ENCODE assay signal across 8 mouse cellular contexts in the genomic region with DNA sequence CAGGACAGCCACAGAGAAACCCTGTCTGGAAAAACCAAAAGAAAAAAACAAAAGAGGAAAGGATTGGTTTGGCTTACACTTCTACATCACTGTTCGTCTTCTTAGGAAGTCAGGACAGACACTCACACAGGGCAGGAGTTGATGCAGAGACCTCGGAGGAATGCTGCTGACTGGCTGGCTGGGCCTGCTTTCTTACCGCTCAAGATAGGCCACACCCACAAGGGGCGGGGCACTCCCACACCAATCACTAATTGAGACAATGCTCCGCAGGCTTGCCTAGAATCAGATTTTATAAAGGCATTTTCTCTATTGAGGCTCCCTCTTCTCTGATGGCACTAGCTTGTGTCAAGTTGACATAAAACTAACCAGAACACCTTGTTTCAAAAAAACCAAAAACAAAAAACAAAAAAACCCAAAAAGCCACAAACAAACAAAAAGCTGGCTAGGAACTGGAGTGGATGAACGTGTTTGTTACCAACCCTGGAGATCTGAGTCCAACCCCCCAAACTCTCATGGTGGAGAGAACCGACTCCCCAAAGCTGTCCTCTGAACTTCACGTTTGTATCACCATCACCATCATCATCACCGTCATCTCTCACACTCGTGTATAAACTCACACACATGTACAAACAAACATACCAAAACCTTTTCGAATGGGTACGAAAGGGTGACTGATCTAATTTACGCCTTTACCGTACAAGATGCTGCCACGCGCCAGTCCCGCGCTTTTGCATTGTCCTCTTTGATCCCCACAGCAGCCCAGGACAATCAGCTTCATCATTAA. TPM values are rescaled to one million over a fixed set of nuclear protein-coding genes. Genes with fewer than 3 reads are reported as not detected.
DNase-seq lines count a peak whose midpoint lies in the region; ATAC-seq and TF ChIP-seq lines count a peak whose summit lies in the region.

No protein-coding gene starts in this region.

- no peak for DNase-seq in forebrain, postnatal 0 days
- peak; percentile 91 for DNase-seq in CD4-positive helper T cell, adult 2 months (ENCODE audit: low read depth, low spot score)
- DNase-seq in gastrocnemius, adult 8-10 months (ENCODE audit: low spot score in 2 of 2): peak; percentile 61 to 75
- peak; percentile 48 to 67 for DNase-seq in lung, adult 18-20 months
- DNase-seq in splenic B cell, adult 2 months (ENCODE audit: low read depth, low spot score): peak; percentile 86
- no peak for DNase-seq in cerebellum, postnatal 36 days
- no peak for DNase-seq in MN1 (ENCODE audit: low spot score)

- no peak overlapping the region for H3K4me3 ChIP-seq in forebrain, embryonic 12.5 days (replicated peaks)
- no peak overlapping the region for H3K4me3 ChIP-seq in forebrain, postnatal 0 days (ENCODE audit: low read depth, low read length)

- no peak overlapping the region for H3K9ac ChIP-seq in forebrain, embryonic 12.5 days
- no peak overlapping the region for H3K9ac ChIP-seq in forebrain, postnatal 0 days

- 0 out of 2 replicates have a peak, but pooled peaks have one; percentile 55 for ATAC-seq in forebrain, embryonic 12.5 days (ENCODE audit: low FRiP score)
- ATAC-seq in forebrain, postnatal 0 days: no peak

- H3K4me1 ChIP-seq in forebrain, embryonic 12.5 days: peaks cover 9% of the 10 kb centered on the region
- H3K4me1 ChIP-seq in forebrain, postnatal 0 days (ENCODE audit: insufficient read depth): no peaks in the 10 kb centered on the region

- H3K36me3 ChIP-seq in forebrain, embryonic 12.5 days (replicated peaks): no peaks in the 10 kb centered on the region
- H3K36me3 ChIP-seq in forebrain, postnatal 0 days (ENCODE audit: insufficient read depth): no peaks in the 10 kb centered on the region
- H3K36me3 ChIP-seq in splenic B cell, adult 2 months (ENCODE audit: control insufficient read depth, insufficient read depth, low read length, poor library complexity, severe bottlenecking): peaks cover 2% of the 10 kb centered on the region; the same call in 1 of the 2 replicates

- H3K27ac ChIP-seq in forebrain, embryonic 12.5 days: no peak overlapping the region
- H3K27ac ChIP-seq in forebrain, postnatal 0 days (ENCODE audit: low read depth, low read length): no peak overlapping the region

- no peak overlapping the region for H3K4me2 ChIP-seq in forebrain, embryonic 12.5 days
- no peak overlapping the region for H3K4me2 ChIP-seq in forebrain, postnatal 0 days (ENCODE audit: low read depth)

- no peak for TF ChIP-seq CTCF in forebrain, postnatal 0 days (IDR thresholded peaks at IDR 0.05; ENCODE audit: low read depth)

- H3K9me3 ChIP-seq in forebrain, embryonic 12.5 days: no peaks in the 10 kb centered on the region
- H3K9me3 ChIP-seq in forebrain, postnatal 0 days (ENCODE audit: low read length): no peaks in the 10 kb centered on the region

- H3K27me3 ChIP-seq in forebrain, embryonic 12.5 days: peaks cover 33% of the 10 kb centered on the region
- no peaks in the 10 kb centered on the region for H3K27me3 ChIP-seq in forebrain, postnatal 0 days (ENCODE audit: insufficient read depth, low read length)
- no peaks in the 10 kb centered on the region for H3K27me3 ChIP-seq in splenic B cell, adult 2 months (ENCODE audit: control insufficient read depth, insufficient read depth, low read length, poor library complexity, severe bottlenecking)

- WGBS in forebrain, embryonic 12.5 days: 62% methylated on average over 18 of the region's 18 CpGs
- 61% methylated on average over 18 of the region's 18 CpGs for WGBS in forebrain, postnatal 0 days

RNA-seq across cellular contexts. Expression of a gene that starts 0.8 kb away (rescaled TPM):
- 9.4 and 10.4 TPM in 2 replicates for polyA plus RNA-seq in forebrain, embryonic 12.5 days (2016; fragmentation: Nextera tagmentation; extraction: Ambion mirVana)
- 17.0 and 21.8 TPM in 2 replicates for total RNA-seq in forebrain, postnatal 0 days (2014; rRNA removed)
- 11.3 and 11.7 TPM in 2 replicates for polyA plus RNA-seq in forebrain, postnatal 0 days (2015; fragmentation: Nextera tagmentation; extraction: Ambion mirVana)
- 10 to 100 TPM in 1 of 4 experiments, 1 to 10 TPM in 3; 7.9 to 10.6 (median 8.6) TPM for total RNA-seq in gastrocnemius, adult 8-10 months (2022)

RNA-seq across cellular contexts. Expression of a gene that starts 36.2 kb away (rescaled TPM):
- 39.4 and 41.0 TPM in 2 replicates for polyA plus RNA-seq in forebrain, embryonic 12.5 days (2016; fragmentation: Nextera tagmentation; extraction: Ambion mirVana)
- total RNA-seq in forebrain, postnatal 0 days (2014; rRNA removed): 38.6 and 50.7 TPM in 2 replicates
- polyA plus RNA-seq in forebrain, postnatal 0 days (2015; fragmentation: Nextera tagmentation; extraction: Ambion mirVana): 31.9 and 39.6 TPM in 2 replicates
- total RNA-seq in gastrocnemius, adult 8-10 months (2022): 10 to 100 TPM; 41.7 to 44.1 (median 42.9) TPM

Comparison
In these comparisons a context has a peak if more than half of its experiments do, and no peak if none do; other contexts are left out.
1. DNase-seq: peak in CD4-positive helper T cell, adult 2 months (single experiment), gastrocnemius, adult 8-10 months (2 of 2), lung, adult 18-20 months (2 of 2) and splenic B cell, adult 2 months (single experiment); none in forebrain, postnatal 0 days (single experiment), cerebellum, postnatal 36 days (0 of 2) and MN1 (single experiment).